Mouse (Mus musculus): ENCODE data around the gene Tspan18. TPM values are rescaled to one million over a fixed set of nuclear protein-coding genes. Genes with fewer than 3 reads are reported as not detected.

Tspan18 gene
- polyA plus RNA-seq, 1 experiment: 10.6 TPM

- Histone ChIP-seq H3K4me1 (ENCODE audit: control insufficient read depth, insufficient read depth, insufficient read length) (no peaks in the 10 kb centered on the region), H3K27me3 (ENCODE audit: control insufficient read depth, insufficient read depth, low read length) (no peaks in the 10 kb centered on the region), H3K4me3 (ENCODE audit: extremely low read depth, insufficient read depth, insufficient read length) (no peak overlapping the region), H3K36me3 (ENCODE audit: control insufficient read depth, insufficient read depth, low read length) (no peaks in the 10 kb centered on the region), H3K27ac (ENCODE audit: insufficient read depth, low read length) (no peak overlapping the region)
- no peak for DNase-seq (ENCODE audit: low read depth in 1 of 2, low spot score in 2 of 2)
- no peak for TF ChIP-seq CTCF (IDR thresholded peaks at IDR 0.05; ENCODE audit: extremely low read depth, insufficient read depth, insufficient read length, insufficient replicate concordance)
- TF ChIP-seq POLR2A (IDR thresholded peaks at IDR 0.05; ENCODE audit: low read depth, low read length): no peak
- WGBS: 47% methylated on average over 2 of the region's 2 CpGs
Measured at GRCm38 (mm10) chr2:93286321-93286720, 48.0 kb downstream of the Tspan18 start.

- Histone ChIP-seq H3K27ac (ENCODE audit: insufficient read depth, low read length) (no peak overlapping the region), H3K4me1 (ENCODE audit: control insufficient read depth, insufficient read depth, insufficient read length) (no peaks in the 10 kb centered on the region), H3K4me3 (ENCODE audit: extremely low read depth, insufficient read depth, insufficient read length) (no peak overlapping the region), H3K27me3 (ENCODE audit: control insufficient read depth, insufficient read depth, low read length) (no peaks in the 10 kb centered on the region), H3K36me3 (ENCODE audit: control insufficient read depth, insufficient read depth, low read length) (no peaks in the 10 kb centered on the region)
- TF ChIP-seq POLR2A (IDR thresholded peaks at IDR 0.05; ENCODE audit: low read depth, low read length): no peak
- no peak for TF ChIP-seq CTCF (IDR thresholded peaks at IDR 0.05; ENCODE audit: extremely low read depth, insufficient read depth, insufficient read length, insufficient replicate concordance)
- WGBS: 80% methylated on average over 8 of the region's 8 CpGs
- no peak for DNase-seq (ENCODE audit: low read depth in 1 of 2, low spot score in 2 of 2)
Measured at GRCm38 (mm10) chr2:93285842-93286241, 48.5 kb downstream of the Tspan18 start.

GRCm38 (mm10) chr2:93284625-93285024 lies 49.7 kb downstream of the Tspan18 start:
- TF ChIP-seq POLR2A (IDR thresholded peaks at IDR 0.05; ENCODE audit: low read depth, low read length) (no peak), CTCF (IDR thresholded peaks at IDR 0.05; ENCODE audit: extremely low read depth, insufficient read depth, insufficient read length, insufficient replicate concordance) (no peak)
- 85% methylated on average over 2 of the region's 2 CpGs for WGBS
- Histone ChIP-seq H3K36me3 (ENCODE audit: control insufficient read depth, insufficient read depth, low read length) (no peaks in the 10 kb centered on the region), H3K27me3 (ENCODE audit: control insufficient read depth, insufficient read depth, low read length) (no peaks in the 10 kb centered on the region), H3K4me3 (ENCODE audit: extremely low read depth, insufficient read depth, insufficient read length) (no peak overlapping the region), H3K4me1 (ENCODE audit: control insufficient read depth, insufficient read depth, insufficient read length) (no peaks in the 10 kb centered on the region), H3K27ac (ENCODE audit: insufficient read depth, low read length) (no peak overlapping the region)
- no peak for DNase-seq (ENCODE audit: low read depth in 1 of 2, low spot score in 2 of 2)

GRCm38 (mm10) chr2:93283481-93284293 lies 50.6 kb downstream of the Tspan18 start:
- 91% methylated on average over 7 of the region's 7 CpGs for WGBS
- H3K27me3 ChIP-seq (ENCODE audit: control insufficient read depth, insufficient read depth, low read length): no peaks in the 10 kb centered on the region
- no peak overlapping the region for H3K27ac ChIP-seq (ENCODE audit: insufficient read depth, low read length)
- no peaks in the 10 kb centered on the region for H3K4me1 ChIP-seq (ENCODE audit: control insufficient read depth, insufficient read depth, insufficient read length)
- no peaks in the 10 kb centered on the region for H3K36me3 ChIP-seq (ENCODE audit: control insufficient read depth, insufficient read depth, low read length)
- no peak for DNase-seq (ENCODE audit: low read depth in 1 of 2, low spot score in 2 of 2)
- TF ChIP-seq CTCF (IDR thresholded peaks at IDR 0.05; ENCODE audit: extremely low read depth, insufficient read depth, insufficient read length, insufficient replicate concordance) (no peak), POLR2A (IDR thresholded peaks at IDR 0.05; ENCODE audit: low read depth, low read length) (no peak)
- H3K4me3 ChIP-seq (ENCODE audit: extremely low read depth, insufficient read depth, insufficient read length): no peak overlapping the region

GRCm38 (mm10) chr2:93282636-93283035 lies 51.7 kb downstream of the Tspan18 start:
- TF ChIP-seq POLR2A (IDR thresholded peaks at IDR 0.05; ENCODE audit: low read depth, low read length) (no peak), CTCF (IDR thresholded peaks at IDR 0.05; ENCODE audit: extremely low read depth, insufficient read depth, insufficient read length, insufficient replicate concordance) (no peak)
- Histone ChIP-seq H3K4me3 (ENCODE audit: extremely low read depth, insufficient read depth, insufficient read length) (no peak overlapping the region), H3K4me1 (ENCODE audit: control insufficient read depth, insufficient read depth, insufficient read length) (no peaks in the 10 kb centered on the region), H3K27ac (ENCODE audit: insufficient read depth, low read length) (no peak overlapping the region), H3K36me3 (ENCODE audit: control insufficient read depth, insufficient read depth, low read length) (no peaks in the 10 kb centered on the region), H3K27me3 (ENCODE audit: control insufficient read depth, insufficient read depth, low read length) (no peaks in the 10 kb centered on the region)
- DNase-seq (ENCODE audit: low read depth in 1 of 2, low spot score in 2 of 2): no peak
- WGBS: 84% methylated on average over 4 of the region's 4 CpGs

- H3K27me3 ChIP-seq (ENCODE audit: control insufficient read depth, insufficient read depth, low read length): no peaks in the 10 kb centered on the region
- 80% methylated on average over 6 of the region's 6 CpGs for WGBS
- no peak for TF ChIP-seq POLR2A (IDR thresholded peaks at IDR 0.05; ENCODE audit: low read depth, low read length)
- TF ChIP-seq CTCF (IDR thresholded peaks at IDR 0.05; ENCODE audit: extremely low read depth, insufficient read depth, insufficient read length, insufficient replicate concordance): no peak
- no peak overlapping the region for H3K4me3 ChIP-seq (ENCODE audit: extremely low read depth, insufficient read depth, insufficient read length)
- DNase-seq (ENCODE audit: low read depth in 1 of 2, low spot score in 2 of 2): no peak
- no peaks in the 10 kb centered on the region for H3K4me1 ChIP-seq (ENCODE audit: control insufficient read depth, insufficient read depth, insufficient read length)
- H3K27ac ChIP-seq (ENCODE audit: insufficient read depth, low read length): no peak overlapping the region
- H3K36me3 ChIP-seq (ENCODE audit: control insufficient read depth, insufficient read depth, low read length): no peaks in the 10 kb centered on the region
Measured at GRCm38 (mm10) chr2:93281466-93281865, 52.8 kb downstream of the Tspan18 start.

- 100% methylated on average over 2 of the region's 2 CpGs for WGBS
- Histone ChIP-seq H3K27me3 (ENCODE audit: control insufficient read depth, insufficient read depth, low read length) (no peaks in the 10 kb centered on the region), H3K27ac (ENCODE audit: insufficient read depth, low read length) (no peak overlapping the region), H3K4me1 (ENCODE audit: control insufficient read depth, insufficient read depth, insufficient read length) (no peaks in the 10 kb centered on the region), H3K36me3 (ENCODE audit: control insufficient read depth, insufficient read depth, low read length) (no peaks in the 10 kb centered on the region), H3K4me3 (ENCODE audit: extremely low read depth, insufficient read depth, insufficient read length) (no peak overlapping the region)
- TF ChIP-seq CTCF (IDR thresholded peaks at IDR 0.05; ENCODE audit: extremely low read depth, insufficient read depth, insufficient read length, insufficient replicate concordance) (no peak), POLR2A (IDR thresholded peaks at IDR 0.05; ENCODE audit: low read depth, low read length) (no peak)
- DNase-seq (ENCODE audit: low read depth in 1 of 2, low spot score in 2 of 2): no peak
Measured at GRCm38 (mm10) chr2:93280117-93280620, 54.1 kb downstream of the Tspan18 start.
